Mouse (Mus musculus): Measurements from ENCODE around the gene Usp42. TPM values are rescaled to one million over a fixed set of nuclear protein-coding genes. Genes with fewer than 3 reads are reported as not detected.

Usp42 gene
- polyA plus RNA-seq, 1 experiment: 7.2 TPM

GRCm38 (mm10) chr5:143669839-143670238 is 62.2 kb downstream of the Usp42 start:
- DNase-seq (ENCODE audit: low read depth in 1 of 2, low spot score in 2 of 2): no peak
- 7% methylated on average over 2 of the region's 2 CpGs for WGBS
- TF ChIP-seq POLR2A (IDR thresholded peaks at IDR 0.05; ENCODE audit: low read depth, low read length) (no peak), CTCF (IDR thresholded peaks at IDR 0.05; ENCODE audit: extremely low read depth, insufficient read depth, insufficient read length, insufficient replicate concordance) (no peak)
- H3K36me3 ChIP-seq (ENCODE audit: control insufficient read depth, insufficient read depth, low read length): no peaks in the 10 kb centered on the region
- no peak overlapping the region for H3K4me3 ChIP-seq (ENCODE audit: extremely low read depth, insufficient read depth, insufficient read length)
- H3K27ac ChIP-seq (ENCODE audit: insufficient read depth, low read length): no peak overlapping the region
- H3K4me1 ChIP-seq (ENCODE audit: control insufficient read depth, insufficient read depth, insufficient read length): no peaks in the 10 kb centered on the region
- no peaks in the 10 kb centered on the region for H3K27me3 ChIP-seq (ENCODE audit: control insufficient read depth, insufficient read depth, low read length)

- 57% methylated on average over 2 of the region's 2 CpGs for WGBS
- H3K27me3 ChIP-seq (ENCODE audit: control insufficient read depth, insufficient read depth, low read length): no peaks in the 10 kb centered on the region
- no peaks in the 10 kb centered on the region for H3K4me1 ChIP-seq (ENCODE audit: control insufficient read depth, insufficient read depth, insufficient read length)
- TF ChIP-seq CTCF (IDR thresholded peaks at IDR 0.05; ENCODE audit: extremely low read depth, insufficient read depth, insufficient read length, insufficient replicate concordance) (no peak), POLR2A (IDR thresholded peaks at IDR 0.05; ENCODE audit: low read depth, low read length) (no peak)
- no peaks in the 10 kb centered on the region for H3K36me3 ChIP-seq (ENCODE audit: control insufficient read depth, insufficient read depth, low read length)
- H3K4me3 ChIP-seq (ENCODE audit: extremely low read depth, insufficient read depth, insufficient read length): no peak overlapping the region
- no peak for DNase-seq (ENCODE audit: low read depth in 1 of 2, low spot score in 2 of 2)
- no peak overlapping the region for H3K27ac ChIP-seq (ENCODE audit: insufficient read depth, low read length)
These were observed 62.7 kb downstream of the Usp42 start for GRCm38 (mm10) chr5:143669393-143669792.

GRCm38 (mm10) chr5:143668884-143669283 is 63.2 kb downstream of the Usp42 start:
- 85% methylated on average over 2 of the region's 2 CpGs for WGBS
- TF ChIP-seq POLR2A (IDR thresholded peaks at IDR 0.05; ENCODE audit: low read depth, low read length) (no peak), CTCF (IDR thresholded peaks at IDR 0.05; ENCODE audit: extremely low read depth, insufficient read depth, insufficient read length, insufficient replicate concordance) (no peak)
- H3K36me3 ChIP-seq (ENCODE audit: control insufficient read depth, insufficient read depth, low read length): no peaks in the 10 kb centered on the region
- no peaks in the 10 kb centered on the region for H3K27me3 ChIP-seq (ENCODE audit: control insufficient read depth, insufficient read depth, low read length)
- H3K4me3 ChIP-seq (ENCODE audit: extremely low read depth, insufficient read depth, insufficient read length): no peak overlapping the region
- no peak overlapping the region for H3K27ac ChIP-seq (ENCODE audit: insufficient read depth, low read length)
- no peak for DNase-seq (ENCODE audit: low read depth in 1 of 2, low spot score in 2 of 2)
- H3K4me1 ChIP-seq (ENCODE audit: control insufficient read depth, insufficient read depth, insufficient read length): no peaks in the 10 kb centered on the region

- 76% methylated on average over 1 of the region's 1 CpGs for WGBS
- H3K36me3 ChIP-seq (ENCODE audit: control insufficient read depth, insufficient read depth, low read length): no peaks in the 10 kb centered on the region
- no peak overlapping the region for H3K27ac ChIP-seq (ENCODE audit: insufficient read depth, low read length)
These were observed 66.1 kb downstream of the Usp42 start for GRCm38 (mm10) chr5:143666015-143666414.

GRCm38 (mm10) chr5:143665561-143665960 is 66.5 kb downstream of the Usp42 start:
- no peaks in the 10 kb centered on the region for H3K27me3 ChIP-seq (ENCODE audit: control insufficient read depth, insufficient read depth, low read length)
- 88% methylated on average over 2 of the region's 2 CpGs for WGBS
- H3K4me3 ChIP-seq (ENCODE audit: extremely low read depth, insufficient read depth, insufficient read length): no peak overlapping the region
- H3K27ac ChIP-seq (ENCODE audit: insufficient read depth, low read length): no peak overlapping the region
- H3K4me1 ChIP-seq (ENCODE audit: control insufficient read depth, insufficient read depth, insufficient read length): no peaks in the 10 kb centered on the region
- H3K36me3 ChIP-seq (ENCODE audit: control insufficient read depth, insufficient read depth, low read length): no peaks in the 10 kb centered on the region
- TF ChIP-seq CTCF (IDR thresholded peaks at IDR 0.05; ENCODE audit: extremely low read depth, insufficient read depth, insufficient read length, insufficient replicate concordance) (no peak), POLR2A (IDR thresholded peaks at IDR 0.05; ENCODE audit: low read depth, low read length) (no peak)
- no peak for DNase-seq (ENCODE audit: low read depth in 1 of 2, low spot score in 2 of 2)

More at GRCm38 (mm10) chr5:143666015-143666414, 66.1 kb downstream of the Usp42 start:
- DNase-seq (ENCODE audit: low read depth in 1 of 2, low spot score in 2 of 2): no peak
- Histone ChIP-seq H3K27me3 (ENCODE audit: control insufficient read depth, insufficient read depth, low read length) (no peaks in the 10 kb centered on the region), H3K4me3 (ENCODE audit: extremely low read depth, insufficient read depth, insufficient read length) (no peak overlapping the region), H3K4me1 (ENCODE audit: control insufficient read depth, insufficient read depth, insufficient read length) (no peaks in the 10 kb centered on the region)
- TF ChIP-seq CTCF (IDR thresholded peaks at IDR 0.05; ENCODE audit: extremely low read depth, insufficient read depth, insufficient read length, insufficient replicate concordance): no peak
- TF ChIP-seq POLR2A (IDR thresholded peaks at IDR 0.05; ENCODE audit: low read depth, low read length): no peak

- Histone ChIP-seq H3K4me1 (ENCODE audit: control insufficient read depth, insufficient read depth, insufficient read length) (no peaks in the 10 kb centered on the region), H3K27ac (ENCODE audit: insufficient read depth, low read length) (no peak overlapping the region), H3K36me3 (ENCODE audit: control insufficient read depth, insufficient read depth, low read length) (no peaks in the 10 kb centered on the region), H3K4me3 (ENCODE audit: extremely low read depth, insufficient read depth, insufficient read length) (no peak overlapping the region), H3K27me3 (ENCODE audit: control insufficient read depth, insufficient read depth, low read length) (no peaks in the 10 kb centered on the region)
- TF ChIP-seq POLR2A (IDR thresholded peaks at IDR 0.05; ENCODE audit: low read depth, low read length) (no peak), CTCF (IDR thresholded peaks at IDR 0.05; ENCODE audit: extremely low read depth, insufficient read depth, insufficient read length, insufficient replicate concordance) (no peak)
- no peak for DNase-seq (ENCODE audit: low read depth in 1 of 2, low spot score in 2 of 2)
- WGBS: 84% methylated on average over 7 of the region's 7 CpGs
These were observed 68.9 kb downstream of the Usp42 start for GRCm38 (mm10) chr5:143663074-143663687.

Other genes with a start within 250 kb of the Usp42 start
- gene Rac1, start 204.2 kb downstream of the Usp42 start, polyA plus RNA-seq (2012; rRNA removed): 141 and 229 TPM in 2 replicates
- 12.3 and 15.2 TPM in 2 replicates for gene Cyth3, start 109.8 kb downstream of the Usp42 start, polyA plus RNA-seq (2012; rRNA removed)
- gene Eif2ak1, start 85.5 kb upstream of the Usp42 start, polyA plus RNA-seq (2012; rRNA removed): 23.4 and 23.8 TPM in 2 replicates
- 0.08 and 0.09 TPM in 2 replicates for gene Ankrd61, start 165.4 kb upstream of the Usp42 start, polyA plus RNA-seq (2012; rRNA removed)
- 24.2 and 25.2 TPM in 2 replicates for gene Aimp2, start 177.6 kb upstream of the Usp42 start, polyA plus RNA-seq (2012; rRNA removed)
- gene Pms2, start 177.7 kb upstream of the Usp42 start, polyA plus RNA-seq (2012; rRNA removed): 3.6 and 3.9 TPM in 2 replicates
- not detected in 2 replicates for gene Gm42421, start 195.9 kb upstream of the Usp42 start, polyA plus RNA-seq (2012; rRNA removed)
- gene Rsph10b, start 200.8 kb upstream of the Usp42 start, polyA plus RNA-seq (2012; rRNA removed): 0.28 and 0.49 TPM in 2 replicates

All from spleen, adult 2 months (tissue).